Mouse (Mus musculus) C2C12 (cell line): ENCODE data around the gene Gpc4.

ENCODE experiments used
- CTCF ChIP-seq: IDR thresholded peaks from one replicate; pipeline ENCODE4 v1.5.1; 2011; ENCODE audit not compliant: control insufficient read depth, insufficient read depth, insufficient read length
- FOSL1 ChIP-seq: IDR thresholded peaks from one replicate; pipeline ENCODE4 v1.8.0; 2011; ENCODE audit warnings: mild to moderate bottlenecking, low read length; ENCODE audit not compliant: poor library complexity, insufficient read depth, severe bottlenecking
- MAX ChIP-seq: IDR thresholded peaks from one replicate; pipeline ENCODE4 v1.6.1; 2011; ENCODE audit warnings: mild to moderate bottlenecking, control low read depth
- MYOD1 ChIP-seq: IDR thresholded peaks from one replicate; pipeline ENCODE4 v1.6.1; 2011; ENCODE audit warnings: low read depth; ENCODE audit not compliant: control insufficient read depth, insufficient read length
- MYOG ChIP-seq: IDR thresholded peaks from one replicate; pipeline ENCODE4 v1.6.1; 2011; ENCODE audit not compliant: control insufficient read depth, insufficient read length; ENCODE audit errors: extremely low read depth
- USF1 ChIP-seq: IDR thresholded peaks from one replicate; pipeline ENCODE4 v1.6.1; 2011; ENCODE audit warnings: low read depth, mild to moderate bottlenecking, control low read depth, moderate library complexity

- TF ChIP-seq CTCF (no peak), USF1 (no peak), MYOD1 (no peak), MAX (no peak), FOSL1 (no peak), MYOG (no peak)
These were observed 2.6 kb upstream of the Gpc4 start for GRCm38 (mm10) chrX:52167519-52168244.
